Mouse (Mus musculus) kidney, postnatal 14 days (tissue): ENCODE measurements at regions not wholly inside any gene's neighbourhood (a gene's known extent, or its start where the extent isn't known, plus 50 kb on each side); places are given as distances from the start of the nearest gene placed in this dataset.
"Not testable (repeated sequence)": the region's sequence is repeated elsewhere in the genome, so short reads cannot be mapped to it uniquely, and the experiment has no call there.

ENCODE experiments used
- DNase-seq: peaks from one replicate; pipeline ENCODE4 v3.0.0; 2022; ENCODE audit warnings: mixed read lengths

DNA sequence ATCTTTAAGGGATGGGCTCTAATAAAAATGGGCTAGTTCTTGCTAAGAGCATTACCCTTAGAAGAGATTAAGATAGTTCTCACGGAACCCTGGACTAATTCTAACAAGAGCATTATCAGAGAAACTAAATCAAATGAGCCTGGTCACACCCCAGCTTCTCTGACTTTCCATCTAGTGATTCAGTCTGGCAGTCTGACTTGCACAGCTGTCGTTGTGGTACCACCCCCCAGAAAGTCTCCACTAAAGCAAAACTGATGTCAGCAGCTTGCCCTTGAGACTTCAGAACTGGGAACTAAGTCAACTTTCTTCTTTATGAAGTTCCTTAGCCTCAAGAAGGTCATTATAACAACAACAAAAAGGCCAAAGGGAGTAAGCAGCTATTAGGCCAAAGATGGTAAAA, 126.5 kb upstream of the Max start:
- no peak for DNase-seq

DNA sequence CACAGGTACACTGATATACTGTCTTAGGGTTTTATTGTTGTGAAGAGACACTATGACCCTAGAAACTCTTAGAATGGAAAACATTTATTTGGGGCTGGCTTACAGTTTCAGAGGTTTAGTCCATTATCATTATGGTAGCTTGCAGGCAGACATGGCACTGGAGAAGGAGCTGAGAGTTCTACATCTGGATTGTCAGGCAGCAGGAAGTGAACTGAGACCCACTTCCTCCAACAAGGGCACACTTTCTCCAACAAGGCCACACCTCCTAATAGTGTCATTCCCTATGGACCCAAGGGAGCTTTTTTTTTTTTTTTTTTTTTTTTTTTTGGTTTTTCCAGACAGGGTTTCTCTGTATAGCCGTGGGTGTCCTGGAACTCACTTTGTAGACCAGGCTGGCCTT, 124.9 kb upstream of the Max start:
- not testable (repeated sequence) for DNase-seq

DNA sequence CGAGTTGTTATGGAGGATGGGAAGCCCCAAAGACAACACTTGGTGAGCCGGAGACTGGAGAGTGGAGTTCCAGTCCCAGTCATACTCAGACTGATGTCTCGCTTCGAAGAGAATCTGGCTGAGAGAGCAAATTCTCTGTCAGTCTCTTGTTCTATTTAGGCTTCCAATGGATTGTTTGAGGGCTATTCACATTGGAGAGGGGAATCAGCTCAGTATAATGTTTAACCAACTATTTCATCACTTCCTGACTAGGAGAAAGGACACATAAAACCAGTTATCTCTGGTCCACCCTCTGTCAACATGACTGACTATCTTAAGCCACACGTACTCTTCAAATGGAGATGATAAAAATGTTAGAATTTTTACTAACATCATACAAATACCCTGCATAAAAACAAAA, 123.9 kb upstream of the Max start:
- no peak for DNase-seq

DNA sequence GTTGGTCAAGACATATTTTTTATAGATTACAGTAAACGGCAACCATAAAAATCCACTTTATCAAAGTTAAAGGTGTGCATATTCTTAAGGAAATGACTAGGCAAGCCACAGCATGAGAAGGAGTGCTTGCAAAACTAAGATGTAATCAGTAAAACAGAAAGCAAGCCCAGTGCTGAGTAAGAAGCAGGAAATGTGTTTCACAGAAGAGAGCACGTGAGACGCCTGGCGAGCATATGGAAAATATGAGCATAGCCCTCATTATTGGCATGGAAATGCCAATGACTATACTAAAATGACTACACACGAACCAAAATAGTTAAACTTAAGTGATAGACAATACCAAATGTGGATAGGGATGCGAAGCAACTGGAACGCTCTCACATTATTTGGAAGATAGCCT, 123.2 kb upstream of the Max start:
- no peak for DNase-seq

DNA sequence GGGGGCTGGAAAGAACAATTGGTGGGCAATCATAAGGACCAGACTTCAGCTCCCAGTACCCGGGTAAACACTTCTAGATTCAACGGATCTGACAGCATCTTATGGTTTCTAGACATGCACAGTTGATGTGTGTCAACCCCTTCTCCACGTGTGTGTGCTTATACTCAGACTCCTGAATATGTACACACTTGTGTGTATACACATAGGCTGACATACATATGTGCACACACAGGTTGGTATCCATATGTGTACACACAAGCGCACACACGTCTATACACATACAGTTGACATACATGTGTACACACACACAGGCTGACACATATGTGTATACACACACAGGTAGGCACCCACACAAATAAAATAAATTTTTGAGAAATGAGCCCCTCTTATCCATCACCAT, 122.7 kb upstream of the Max start:
- no peak for DNase-seq

DNA sequence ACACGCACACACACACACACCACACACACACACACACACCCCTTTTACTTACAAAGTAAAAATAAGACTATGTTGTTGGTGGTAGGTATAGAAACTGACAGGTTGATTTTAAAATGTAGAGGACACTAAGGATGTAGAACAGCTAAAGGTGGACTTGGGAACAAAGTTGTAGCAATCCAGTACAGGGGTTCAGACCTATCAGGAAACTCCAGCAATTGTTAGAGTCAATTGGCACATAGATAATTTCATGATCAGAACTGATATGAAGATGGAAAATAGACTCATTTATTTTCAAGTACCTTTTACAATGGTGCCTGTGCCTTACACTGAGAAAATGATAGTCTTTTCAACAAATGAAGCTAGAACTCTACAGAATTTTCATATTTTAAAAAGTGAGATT, 122.3 kb upstream of the Max start:
- DNase-seq, result no peak

DNA sequence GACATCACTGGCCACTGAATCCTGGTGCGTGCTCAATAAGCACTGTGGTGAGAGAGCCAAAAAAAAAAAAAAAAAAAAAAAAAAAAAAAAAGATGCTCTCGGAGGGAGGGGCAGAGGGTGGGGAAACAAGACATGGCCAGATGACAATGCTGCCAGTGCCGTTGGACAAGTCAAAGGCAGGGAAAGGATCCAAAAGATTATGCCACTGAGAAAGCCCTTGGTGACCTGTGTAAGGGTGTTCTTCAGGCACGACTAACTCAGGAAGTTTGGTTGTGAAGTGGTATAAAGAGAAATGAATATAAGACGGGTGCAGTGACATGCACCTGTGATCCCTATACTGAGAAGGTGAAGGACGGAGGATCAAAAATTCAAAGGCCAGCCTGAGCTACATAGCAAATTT, 121.8 kb upstream of the Max start:
- DNase-seq, result no peak

DNA sequence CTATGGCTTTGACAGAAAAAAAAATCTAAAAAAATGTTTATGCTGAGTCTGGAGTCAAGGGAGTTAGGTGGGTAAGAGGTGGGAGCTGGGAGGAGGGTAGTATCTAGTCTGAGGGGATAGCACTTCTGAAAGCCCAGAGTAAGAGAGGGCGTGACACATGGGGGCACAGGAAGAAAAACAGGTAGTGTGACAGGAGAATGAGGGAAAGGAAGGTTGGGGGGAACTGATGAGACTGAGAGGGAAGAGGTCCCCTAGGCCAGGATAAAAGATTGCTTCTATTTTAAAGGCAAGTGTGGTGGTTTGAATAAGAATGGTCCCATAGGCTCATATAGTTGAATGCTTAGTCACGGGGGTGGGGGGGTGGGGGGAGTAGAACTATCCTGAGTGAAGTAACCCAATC, 119.8 kb upstream of the Max start:
- no peak for DNase-seq

DNA sequence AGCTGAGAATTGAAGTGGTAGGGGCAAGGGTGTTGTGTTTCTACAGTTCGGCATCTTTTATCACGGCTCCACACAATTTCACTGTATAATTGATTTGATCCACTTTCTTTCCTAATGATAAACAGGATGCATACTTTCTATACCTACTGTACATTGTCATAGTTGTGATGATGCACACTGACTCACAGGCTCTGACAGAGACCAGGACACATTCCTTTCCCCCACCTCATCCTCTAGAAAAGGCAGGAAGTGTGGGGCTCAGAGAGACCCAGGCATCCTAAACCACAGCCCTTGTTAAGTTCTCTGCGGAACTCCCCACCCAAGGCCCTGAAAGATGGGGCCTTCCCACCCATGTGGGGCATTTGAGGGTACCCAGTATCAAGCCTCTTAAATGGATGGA, 117.5 kb upstream of the Max start:
- DNase-seq, result no peak

DNA sequence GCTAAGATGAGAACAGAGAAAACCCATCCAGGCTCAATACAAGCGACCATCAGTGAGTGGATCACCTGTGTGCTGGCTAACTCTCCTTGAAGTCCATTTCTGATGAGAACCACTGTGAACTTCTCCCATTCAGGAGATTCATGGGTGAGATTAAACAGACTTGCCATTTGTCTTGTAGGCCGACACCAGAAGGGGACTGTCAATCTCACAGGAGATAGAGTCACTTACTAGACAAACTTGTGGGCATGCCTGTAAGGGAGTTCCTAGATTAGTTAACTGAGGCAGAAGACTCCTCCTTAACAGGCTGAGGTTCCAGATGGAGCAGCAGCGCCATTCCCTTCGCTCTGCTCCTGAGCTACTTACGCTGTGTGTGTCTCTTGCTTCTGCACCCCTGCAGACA, 114.7 kb upstream of the Max start:
- no peak for DNase-seq

DNA sequence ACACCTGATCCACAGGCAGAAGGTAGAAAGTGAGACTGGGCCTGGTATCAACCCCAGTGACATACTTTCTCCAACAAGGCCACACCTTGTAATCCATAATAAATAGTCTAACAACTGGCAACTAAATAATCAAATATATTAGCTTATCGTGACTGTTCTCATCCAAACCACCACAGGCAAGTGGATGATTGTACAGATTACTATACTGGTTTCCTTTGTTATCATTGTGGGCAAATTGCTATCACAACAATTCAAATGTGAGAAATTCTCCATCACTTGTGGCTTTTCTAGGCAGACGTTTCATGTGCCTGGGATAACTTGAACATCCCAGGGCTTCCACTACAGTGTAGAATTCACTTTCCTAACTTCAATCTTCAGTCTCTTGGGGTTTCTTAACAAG, 112.6 kb upstream of the Max start:
- DNase-seq, result no peak

DNA sequence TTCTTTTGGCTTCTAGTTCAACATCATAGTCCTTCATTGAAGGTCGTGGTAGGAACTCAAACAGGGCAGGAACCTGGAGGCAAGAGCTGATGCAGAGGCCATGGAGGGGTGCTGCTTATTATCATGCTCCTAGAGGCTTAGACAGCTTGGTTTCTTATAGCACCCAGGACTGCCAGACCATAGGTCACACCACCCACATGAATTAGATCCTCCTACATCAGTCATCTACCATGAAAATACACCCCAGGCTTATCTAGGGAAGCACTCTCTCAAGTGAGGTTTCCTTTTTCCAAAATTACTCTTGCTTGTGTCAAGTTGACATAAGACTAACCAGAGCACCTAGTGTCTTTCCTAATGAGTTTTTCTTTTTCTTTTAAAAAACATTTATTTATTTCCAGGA, 109.7 kb upstream of the Max start:
- no peak for DNase-seq

DNA sequence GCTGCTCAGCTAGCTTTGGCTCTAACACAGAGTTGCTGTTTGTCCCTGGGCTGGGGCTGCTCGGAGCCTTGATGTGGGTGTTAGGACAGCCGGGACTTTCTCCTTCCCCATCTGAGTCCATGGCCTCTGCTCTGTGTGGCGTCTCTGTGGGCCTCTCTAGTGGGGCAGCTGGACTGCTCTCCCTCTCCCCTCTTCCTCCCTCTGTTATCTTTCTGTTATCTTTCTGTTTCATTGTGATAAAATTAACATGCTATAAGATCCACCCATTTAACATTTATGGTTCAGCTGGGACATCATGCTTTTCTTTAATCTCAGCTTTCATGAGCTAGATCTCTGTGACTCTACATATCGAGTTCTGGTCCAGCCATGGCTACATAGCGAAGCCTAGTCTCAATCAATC, 105.9 kb upstream of the Max start:
- no peak for DNase-seq

DNA sequence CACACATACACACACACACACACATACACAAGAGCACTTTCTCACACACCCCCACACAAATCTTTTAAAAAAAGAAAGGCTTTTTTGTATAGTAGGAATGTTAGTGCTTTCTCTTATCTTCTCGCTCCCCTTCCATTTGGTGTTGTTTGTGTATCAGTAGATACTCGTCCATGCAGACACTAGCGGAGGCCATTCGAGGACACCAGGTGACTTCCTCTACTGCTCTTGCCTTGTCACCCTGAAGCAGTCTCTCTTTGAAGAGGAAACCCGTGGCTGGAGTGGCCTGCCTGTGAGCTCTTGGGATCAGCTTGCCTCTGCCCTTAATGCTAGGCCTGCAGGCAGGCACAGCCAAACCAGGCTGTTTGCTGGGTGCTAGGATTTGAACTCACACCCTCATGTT, 105.1 kb upstream of the Max start:
- no peak for DNase-seq

DNA sequence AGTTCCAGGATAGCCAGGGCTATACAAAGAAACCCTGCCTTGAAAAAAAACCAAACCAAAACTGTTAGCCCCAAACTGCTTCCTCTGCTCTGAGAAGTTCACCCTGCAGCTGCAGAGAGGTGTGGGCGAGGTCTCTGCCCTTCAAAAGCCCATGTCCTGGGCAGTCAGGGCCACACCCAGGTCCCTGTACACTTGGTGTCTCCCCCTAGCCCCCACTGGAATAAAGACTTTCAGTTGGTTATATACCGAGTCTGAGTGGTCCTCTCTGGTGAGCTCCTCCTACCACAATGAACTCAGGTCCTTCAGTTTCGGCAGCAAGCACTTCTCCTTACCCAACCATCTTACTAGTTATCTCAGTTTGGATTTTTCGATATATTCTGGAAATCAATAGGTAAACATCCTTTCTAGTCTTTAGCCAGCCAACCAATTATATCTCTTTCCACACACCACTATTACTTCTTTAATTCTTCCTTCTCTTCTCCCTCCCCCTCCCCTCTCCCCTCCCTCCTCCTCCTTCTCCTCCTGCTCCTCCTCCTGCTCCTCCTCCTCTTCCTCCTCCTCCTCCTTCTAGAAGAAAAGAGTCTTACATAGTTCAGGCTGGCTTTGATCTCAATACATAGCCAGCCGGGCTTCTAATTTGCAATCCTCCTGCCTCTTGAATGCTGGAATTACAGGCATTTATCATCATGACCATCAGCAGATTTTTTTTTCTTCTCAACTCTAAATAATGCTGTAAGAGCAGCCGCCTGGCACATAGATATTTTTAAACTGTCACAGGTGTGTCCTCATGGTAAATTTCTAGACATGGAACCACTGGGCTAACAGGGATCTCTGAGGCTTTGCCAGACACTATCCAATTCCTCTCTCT, 103.9 kb upstream of the Max start:
- no peak for DNase-seq

DNA sequence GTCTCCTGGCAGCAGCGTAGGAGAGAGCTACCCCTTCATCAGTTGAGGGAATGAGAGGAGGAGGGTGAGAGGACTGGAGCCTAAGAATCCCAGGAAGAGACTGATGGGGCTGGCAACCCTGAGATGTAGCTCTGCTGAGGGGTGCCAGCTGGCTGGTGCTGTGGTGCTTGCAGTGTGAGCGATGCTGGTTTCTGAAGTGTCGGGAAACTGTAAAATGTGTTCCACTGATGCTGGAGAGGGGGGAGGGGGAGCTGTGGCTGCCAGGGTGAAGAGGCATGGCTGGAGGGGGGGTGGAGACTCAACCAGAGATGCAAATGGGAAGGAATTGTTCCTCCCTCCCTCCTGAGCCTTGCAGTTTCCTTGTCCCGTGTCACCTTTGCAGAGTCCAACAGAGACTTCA, 102.0 kb upstream of the Max start:
- no peak for DNase-seq

DNA sequence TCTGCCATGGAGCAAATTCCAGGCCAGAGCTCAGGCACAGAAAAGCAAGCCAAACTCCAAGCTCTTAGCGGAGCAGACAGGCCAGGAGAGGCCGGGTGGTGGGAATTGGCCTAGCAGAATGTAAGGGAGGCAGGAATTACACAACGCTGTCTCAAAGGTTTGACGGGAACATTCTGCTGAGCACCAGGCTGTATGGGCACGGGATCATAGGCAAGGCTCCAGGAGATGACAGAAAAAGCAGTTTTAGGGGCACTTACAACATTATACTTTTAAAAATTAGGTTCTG, 99.5 kb upstream of the Max start:
- no peak for DNase-seq

DNA sequence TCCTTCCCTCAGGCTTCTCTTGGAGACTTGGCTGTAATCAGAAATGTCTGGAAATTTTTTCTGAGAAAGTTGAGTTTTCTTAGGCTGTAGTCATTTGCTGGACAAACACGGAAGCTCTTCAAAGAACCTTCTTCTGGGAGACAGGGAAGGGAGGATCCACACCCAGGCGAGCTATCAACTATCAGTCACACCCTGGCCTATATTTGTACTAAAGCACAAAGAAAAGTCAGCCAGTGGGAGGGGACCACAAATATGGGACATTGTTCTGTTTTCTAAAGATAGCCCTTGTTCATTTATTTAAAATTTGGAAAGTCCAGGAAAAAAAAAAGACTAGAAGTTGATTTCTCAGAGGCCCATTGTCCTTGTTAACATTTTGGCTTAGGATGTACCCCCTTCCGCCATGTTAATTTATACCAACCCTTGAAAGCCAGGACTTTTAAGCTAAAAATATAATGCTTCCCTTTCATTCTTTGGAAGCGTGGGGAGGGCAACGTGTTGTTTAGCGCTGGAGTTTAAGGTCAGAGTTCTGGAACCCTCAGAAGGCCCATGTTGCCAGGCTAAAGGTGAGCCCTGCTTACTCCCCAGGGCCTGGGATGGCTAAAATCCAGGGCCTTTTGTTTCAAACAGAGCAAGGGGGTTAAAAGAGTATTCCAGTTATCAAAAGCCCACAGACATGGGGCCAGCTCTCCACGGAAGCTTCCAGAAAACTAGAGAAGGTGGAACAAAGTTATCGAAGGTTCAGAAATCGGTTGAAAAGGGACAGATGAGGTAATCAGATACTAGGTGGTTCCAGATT, 99.0 kb upstream of the Max start:
- peak; percentile 44 for DNase-seq

DNA sequence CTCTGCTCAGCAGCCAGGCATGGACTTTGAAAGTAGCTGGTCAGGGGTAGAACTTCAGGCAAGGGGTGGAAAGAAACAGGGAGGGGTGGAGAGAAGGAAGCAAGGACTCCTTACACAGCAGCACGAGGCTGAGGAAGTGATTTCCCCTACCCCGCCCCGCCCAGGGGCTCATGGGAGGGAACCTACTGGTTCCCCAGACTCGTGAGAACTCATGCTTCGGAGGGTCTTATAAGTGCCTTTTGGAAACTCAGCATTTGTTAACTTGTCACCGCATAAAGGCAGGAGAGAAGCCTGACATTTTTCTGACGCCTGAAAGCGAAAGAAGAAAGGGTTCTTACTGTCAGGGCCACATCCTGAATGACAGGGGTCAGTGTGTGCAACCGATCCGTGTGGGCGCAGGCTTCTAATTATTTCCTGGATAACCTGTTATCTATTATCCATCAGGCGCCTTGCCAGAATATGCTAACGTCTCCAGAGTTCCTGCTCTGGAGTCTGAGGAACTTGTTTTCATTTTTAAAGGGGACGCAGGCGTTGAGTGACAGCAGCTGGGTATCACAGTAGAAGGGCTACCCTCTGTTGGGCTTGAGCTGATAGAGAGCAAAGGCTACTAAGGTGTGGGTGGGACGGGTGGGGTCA, 98.2 kb upstream of the Max start:
- DNase-seq, result peak; percentile 71

DNA sequence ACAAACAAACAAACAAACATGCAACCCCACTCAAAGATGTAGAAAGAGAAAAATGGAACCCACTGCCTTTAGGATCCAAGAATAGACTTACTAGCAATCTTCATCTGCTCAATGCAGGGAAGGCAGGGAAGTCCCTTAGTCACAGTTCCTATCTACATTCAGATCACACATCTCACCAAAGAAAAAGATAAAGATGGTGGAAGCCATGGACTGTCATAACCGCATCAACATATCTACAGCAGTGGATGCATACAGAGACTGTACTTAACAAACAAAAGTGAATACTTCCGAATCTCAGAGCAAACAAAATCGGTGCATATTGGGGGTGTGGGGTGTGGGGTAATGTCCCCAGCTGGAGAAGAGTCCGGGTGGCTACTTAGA, 97.7 kb upstream of the Max start:
- DNase-seq, result no peak

DNA sequence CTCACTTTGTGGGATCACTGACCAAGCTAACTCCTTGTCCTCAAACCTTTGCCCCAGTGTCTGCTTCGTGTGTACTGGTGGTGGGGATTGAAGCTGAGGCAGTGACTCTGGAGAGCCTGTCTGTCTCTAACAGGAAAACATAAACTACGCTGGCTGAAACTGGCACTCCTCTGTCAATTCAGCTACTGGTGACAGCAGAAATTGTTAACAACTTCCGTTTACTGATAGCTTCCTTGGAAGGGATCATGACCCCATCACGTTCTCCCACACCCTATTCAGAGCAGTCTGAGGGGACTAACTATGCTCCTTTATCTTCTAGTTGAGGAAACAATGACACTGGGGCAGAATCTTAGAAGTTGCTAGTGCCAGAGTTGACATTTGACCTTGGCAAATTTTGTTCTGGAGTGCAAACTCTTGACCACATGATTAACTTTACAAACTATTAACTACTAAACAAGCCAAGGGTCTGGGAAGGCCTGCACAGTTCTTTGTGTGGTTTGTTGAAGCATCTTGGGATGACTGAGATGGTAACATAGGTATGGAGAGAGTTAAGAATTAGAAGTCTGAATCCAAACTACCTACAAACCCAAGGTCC, 96.7 kb upstream of the Max start:
- no peak for DNase-seq

DNA sequence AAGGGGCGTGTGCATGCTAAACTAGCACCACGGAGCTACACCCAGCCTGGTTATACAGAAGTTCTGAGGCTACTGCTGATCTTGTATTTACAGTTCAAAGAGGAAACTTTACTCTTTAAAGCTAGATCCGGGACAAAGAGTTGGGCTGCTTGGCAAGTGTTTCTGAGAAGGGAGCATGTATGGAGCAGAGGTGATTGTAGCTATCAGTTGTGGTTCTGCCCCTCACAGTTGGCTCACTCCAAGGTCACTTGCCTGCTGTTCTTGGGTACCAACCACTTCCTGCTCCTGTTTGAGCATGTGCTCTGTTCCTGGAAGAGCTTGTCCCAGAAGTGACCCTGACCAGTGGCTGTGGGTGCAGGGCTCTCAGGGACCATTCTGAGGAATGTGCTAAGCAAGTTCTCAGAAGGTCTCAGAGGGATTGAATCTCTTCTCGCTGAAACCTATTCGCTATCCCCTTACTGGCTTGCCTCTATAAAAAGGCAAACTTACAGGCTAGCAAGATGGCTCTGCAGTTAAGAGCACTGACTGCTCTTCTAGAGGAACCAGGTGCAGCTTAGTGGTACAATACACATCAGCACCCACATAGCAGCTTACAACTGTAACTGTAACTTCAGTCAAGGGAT, 94.9 kb upstream of the Max start:
- DNase-seq, result no peak

DNA sequence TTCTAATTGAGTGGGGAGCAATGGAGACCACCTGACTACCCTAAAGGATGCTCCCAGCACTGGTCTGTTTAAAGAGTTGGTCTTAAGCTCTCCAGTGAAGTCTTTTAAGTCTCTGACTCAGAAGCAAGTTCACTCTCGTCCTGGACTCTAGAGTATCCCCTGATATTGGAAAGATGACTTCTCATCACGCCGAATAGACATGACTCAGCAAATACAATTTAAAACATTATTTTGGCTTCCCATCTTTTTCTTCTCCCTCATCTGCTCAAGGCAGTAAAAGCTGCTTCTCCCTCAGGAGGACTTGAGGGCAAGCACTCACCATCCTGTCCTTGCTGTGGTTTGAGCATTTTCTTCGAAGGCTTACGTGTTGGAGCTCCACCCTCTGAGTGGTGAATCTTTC, 92.7 kb upstream of the Max start:
- no peak for DNase-seq
